Mouse (Mus musculus) embryonic facial prominence, embryonic 10.5 days (tissue): ENCODE results near the gene Cog3. TPM values are rescaled to one million over a fixed set of nuclear protein-coding genes. Genes with fewer than 3 reads are reported as not detected.

ENCODE experiments used
- polyA plus RNA-seq: library from polyadenylated mRNA; unstranded; fragments of >200 nt; fragmentation: Nextera tagmentation; extraction: Ambion mirVana; gene quantifications from 2 replicates; pipeline ENCODE4 v1.2.1, GENCODE M21; 2016

Cog3 gene
- polyA plus RNA-seq, 1 experiment from 2014 or later, result 19.5 TPM

Other genes with a start within 250 kb of the Cog3 start
- gene Spert, start 161.4 kb downstream of the Cog3 start, polyA plus RNA-seq, result not detected in 2 replicates
- gene Erich6b, start 112.3 kb downstream of the Cog3 start, polyA plus RNA-seq, result not detected in 2 replicates
- 7.0 and 7.1 TPM in 2 replicates for gene Slc25a30, start 32.5 kb upstream of the Cog3 start, polyA plus RNA-seq
- 832 and 862 TPM in 2 replicates for gene Tpt1, start 90.6 kb upstream of the Cog3 start, polyA plus RNA-seq
- 0.67 and 0.84 TPM in 2 replicates for gene Kctd4, start 200.5 kb upstream of the Cog3 start, polyA plus RNA-seq